Mouse (Mus musculus) embryonic fibroblast, embryonic 13.5 days (primary cell): ENCODE results near the gene Nfix. TPM values are rescaled to one million over a fixed set of nuclear protein-coding genes. Genes with fewer than 3 reads are reported as not detected.
A peak's percentile ranks its signal among the peaks of the same experiment; 100 is the strongest.

Source experiments
- H3K27ac ChIP-seq: 2 replicates; pipeline ENCODE4 v1.5.1; 2012; ENCODE audit warnings: low read length, control low read depth, inconsistent platforms; ENCODE audit not compliant: insufficient read depth
- H3K4me1 ChIP-seq: 2 replicates; pipeline ENCODE4 v1.6.1; 2011; ENCODE audit warnings: low read length; ENCODE audit not compliant: control insufficient read depth, insufficient read depth
- H3K4me3 ChIP-seq: 2 replicates; pipeline ENCODE4 v1.5.1; 2011; ENCODE audit warnings: mild to moderate bottlenecking, control low read depth, low read length; ENCODE audit not compliant: insufficient read depth
- CTCF ChIP-seq: IDR thresholded peaks from 2 replicates; pipeline ENCODE4 v1.5.1; 2011; ENCODE audit warnings: mild to moderate bottlenecking, control low read depth, low read length, moderate library complexity, borderline replicate concordance; ENCODE audit not compliant: insufficient read depth
- POLR2A ChIP-seq: IDR thresholded peaks from 2 replicates; pipeline ENCODE4 v1.6.1; 2011; ENCODE audit warnings: low read depth, mild to moderate bottlenecking, control low read depth, low read length, moderate library complexity
- polyA plus RNA-seq: library from polyadenylated mRNA; stranded (reverse); fragments of >200 nt; gene quantifications from 2 replicates; pipeline ENCODE4 v1.2.4, GENCODE M21; 2011; ENCODE audit warnings: low read depth; ENCODE audit not compliant: missing spikeins, insufficient read length

The Nfix gene
- 173 and 236 TPM in 2 replicates for polyA plus RNA-seq

- H3K27ac ChIP-seq = peak within 1 kb of the TSS; percentile 51
- peak within 1 kb of the TSS; percentile 76 for H3K4me3 ChIP-seq
- peaks cover 7% of the 10 kb centered on the region for H3K4me1 ChIP-seq
- TF ChIP-seq CTCF (no peak; the same call in 1 of the 2 replicates), POLR2A (peak; percentile 47; the same call in 1 of the 2 replicates)
Observed at GRCm38 (mm10) chr8:84799999-84800831, at the start of gene Nfix. Nfix (minus strand) TSS chr8:84800344.

DNA sequence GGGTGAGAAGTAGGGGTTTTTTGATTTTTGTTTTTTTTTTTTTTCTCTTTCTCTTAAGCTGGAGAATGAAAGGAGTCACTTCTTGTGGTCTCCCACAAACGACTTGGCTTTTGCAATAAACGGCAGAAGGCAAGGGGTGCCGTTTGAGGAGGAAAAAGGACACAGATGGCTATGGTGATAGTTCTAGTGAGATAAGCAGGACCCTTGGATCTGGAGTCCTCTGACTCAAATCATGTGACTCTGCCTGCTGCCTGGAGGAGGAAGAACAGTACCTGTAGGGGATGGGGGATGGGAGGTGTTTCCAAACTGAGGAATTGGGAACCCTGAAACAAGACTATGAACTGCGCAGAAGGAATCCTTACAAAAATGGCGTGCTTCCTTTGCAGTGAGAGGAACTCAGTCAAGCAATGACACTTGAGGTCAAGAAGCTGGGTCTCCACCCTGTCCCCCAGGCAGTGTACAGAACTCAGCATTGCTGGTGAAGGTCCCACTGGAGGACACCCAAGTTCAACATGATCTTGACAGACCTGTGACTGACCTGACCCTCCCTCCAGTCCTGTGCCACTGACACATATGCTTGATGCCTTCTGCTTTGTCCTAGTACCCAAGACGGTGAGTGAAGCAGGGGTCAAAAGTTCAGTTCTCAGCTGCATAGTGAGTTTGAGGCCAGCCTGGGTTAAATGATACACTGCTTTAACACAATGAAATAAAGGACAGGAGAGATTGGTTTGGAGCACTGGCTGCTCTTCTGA, 47.7 kb upstream of the Nfix start:
- Histone ChIP-seq H3K27ac (peak overlapping the region; percentile 15; the same call in 1 of the 2 replicates), H3K4me3 (peak overlapping the region; percentile 52; the same call in 1 of the 2 replicates), H3K4me1 (peaks cover 6% of the 10 kb centered on the region)
- TF ChIP-seq POLR2A = no peak
- no peak for TF ChIP-seq CTCF

GRCm38 (mm10) chr8:84846722-84847572, 46.8 kb upstream of the Nfix start, which contains the start of gene Calr:
Calr (minus strand) TSS chr8:84846934.
- peak within 1 kb of the TSS; percentile 85 for H3K4me3 ChIP-seq
- peak within 1 kb of the TSS; percentile 23 for H3K27ac ChIP-seq
- H3K4me1 ChIP-seq = peaks cover 6% of the 10 kb centered on the region
- no peak for TF ChIP-seq CTCF
- peak; percentile 99 for TF ChIP-seq POLR2A

DNA sequence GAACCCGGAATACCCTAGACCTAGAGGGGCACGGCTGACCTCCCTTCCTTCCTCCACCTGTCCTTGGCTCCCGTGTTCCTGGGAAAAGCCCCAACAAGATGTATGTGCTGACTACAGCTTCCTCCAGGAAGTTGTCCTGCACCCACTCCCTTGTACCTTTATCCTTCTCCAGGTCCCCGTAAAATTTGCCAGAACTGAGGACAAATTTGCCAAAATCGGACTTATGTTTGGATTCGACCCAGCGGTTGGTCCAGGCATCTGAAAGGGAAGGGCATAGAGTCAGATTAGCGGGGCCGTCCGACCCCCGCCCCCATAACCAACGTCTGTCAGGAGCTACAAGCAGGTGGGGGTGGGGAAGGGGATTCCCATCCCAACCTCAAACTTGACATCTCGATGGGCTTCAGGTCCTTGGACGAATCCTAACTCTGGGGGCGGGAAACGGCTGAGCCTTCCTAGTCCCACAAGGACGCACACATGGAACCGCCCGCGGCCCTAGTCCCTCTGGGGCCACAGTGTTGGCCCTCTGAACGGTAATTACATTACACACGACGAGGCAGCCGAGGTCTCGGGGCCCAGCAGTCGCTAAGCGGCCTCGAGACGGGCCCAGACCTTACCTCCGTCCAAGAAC, 46.1 kb upstream of the Nfix start:
- Histone ChIP-seq H3K27ac (peak overlapping the region; percentile 23), H3K4me3 (peak overlapping the region; percentile 85), H3K4me1 (peaks cover 6% of the 10 kb centered on the region)
- TF ChIP-seq CTCF = no peak
- TF ChIP-seq POLR2A = no peak

DNA sequence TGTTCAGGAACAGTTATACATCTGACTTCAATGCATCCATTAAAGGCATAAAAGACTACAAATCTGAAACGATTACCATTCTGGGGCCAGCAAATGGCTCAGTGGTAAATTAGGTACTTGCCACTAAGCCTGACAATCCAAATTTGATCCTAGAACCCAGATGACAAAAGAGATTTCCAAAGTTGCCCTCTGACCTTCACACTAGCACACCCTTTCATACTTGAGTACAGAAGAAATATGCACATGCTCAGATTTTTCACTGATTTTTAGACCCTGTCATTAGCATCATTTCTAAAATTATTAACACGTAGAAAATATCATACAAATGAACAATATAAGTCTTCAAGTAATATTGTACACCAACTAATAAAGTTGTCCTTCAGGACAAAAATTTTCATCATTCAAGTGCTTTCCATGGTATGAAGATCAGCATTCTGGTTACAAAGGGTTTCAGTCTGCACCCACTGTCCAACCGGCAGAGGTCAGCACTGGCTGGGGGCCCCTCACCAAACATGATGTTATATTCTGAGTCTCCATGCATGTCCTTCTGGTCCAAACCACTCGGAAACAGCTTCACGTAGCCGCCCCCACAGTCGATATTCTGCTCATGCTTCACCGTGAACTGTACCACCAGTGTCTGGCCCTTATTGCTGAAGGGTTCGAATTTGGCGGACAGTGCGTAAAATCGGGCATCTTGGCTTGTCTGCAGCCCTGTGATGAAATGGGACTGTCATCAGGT, 45.4 kb upstream of the Nfix start:
- peaks cover 6% of the 10 kb centered on the region for H3K4me1 ChIP-seq
- peak overlapping the region; percentile 85 for H3K4me3 ChIP-seq
- TF ChIP-seq CTCF (no peak; the same call in 1 of the 2 replicates), POLR2A (no peak; the same call in 1 of the 2 replicates)
- no peak overlapping the region; the same call in 1 of the 2 replicates for H3K27ac ChIP-seq

GRCm38 (mm10) chr8:84844397-84845070, 44.4 kb upstream of the Nfix start:
- Histone ChIP-seq H3K27ac (no peak overlapping the region), H3K4me1 (peaks cover 6% of the 10 kb centered on the region), H3K4me3 (peak overlapping the region; percentile 85)
- no peak for TF ChIP-seq CTCF
- 0 out of 2 replicates have a peak, but pooled peaks have one; percentile 34 for TF ChIP-seq POLR2A

- no peak; the same call in 1 of the 2 replicates for TF ChIP-seq POLR2A
- no peak for TF ChIP-seq CTCF
- Histone ChIP-seq H3K4me1 (no peaks in the 10 kb centered on the region; the same call in none of the 2 replicates), H3K4me3 (no peak overlapping the region), H3K27ac (no peak overlapping the region)
Observed at GRCm38 (mm10) chr8:84841514-84841913, 41.4 kb upstream of the Nfix start.

GRCm38 (mm10) chr8:84840248-84840999, 40.3 kb upstream of the Nfix start, which contains the start of gene Rad23a:
Rad23a (minus strand) TSS chr8:84840665.
- Histone ChIP-seq H3K4me1 (no peaks in the 10 kb centered on the region; the same call in none of the 2 replicates), H3K27ac (peak within 1 kb of the TSS; percentile 64), H3K4me3 (peak within 1 kb of the TSS; percentile 77)
- peak; percentile 92 for TF ChIP-seq POLR2A
- no peak for TF ChIP-seq CTCF
